Mouse (Mus musculus) testis, adult 2 months (tissue): ENCODE data around the gene Lin52. TPM values are rescaled to one million over a fixed set of nuclear protein-coding genes. Genes with fewer than 3 reads are reported as not detected.
"Not testable (repeated sequence)": the region's sequence is repeated elsewhere in the genome, so short reads cannot be mapped to it uniquely, and the experiment has no call there.

ENCODE experiments used
- H3K27ac ChIP-seq: fragments of 200-500 bp; 2 replicates; pipeline ENCODE4 v1.5.1; 2012; ENCODE audit warnings: low read depth, low read length; ENCODE audit not compliant: control insufficient read depth, insufficient read depth
- H3K27me3 ChIP-seq: fragments of 200-500 bp; 2 replicates; pipeline ENCODE4 v1.6.1; 2012; ENCODE audit warnings: mild to moderate bottlenecking, low read length, moderate library complexity; ENCODE audit not compliant: control insufficient read depth, insufficient read depth
- H3K36me3 ChIP-seq: fragments of 200-500 bp; 2 replicates; pipeline ENCODE4 v1.6.1; 2012; ENCODE audit warnings: mild to moderate bottlenecking, low read length; ENCODE audit not compliant: control insufficient read depth, insufficient read depth
- H3K4me1 ChIP-seq: fragments of 200-500 bp; 2 replicates; pipeline ENCODE4 v1.6.1; 2012; ENCODE audit warnings: low read length; ENCODE audit not compliant: control insufficient read depth, insufficient read depth
- H3K4me3 ChIP-seq: fragments of 200-500 bp; 2 replicates; pipeline ENCODE4 v1.5.1; 2012; ENCODE audit warnings: low read depth, mild to moderate bottlenecking, low read length, moderate library complexity, mixed read lengths; ENCODE audit not compliant: control insufficient read depth
- CTCF ChIP-seq: fragments of 200-500 bp; IDR thresholded peaks from 2 replicates; pipeline ENCODE4 v1.5.1; 2012; ENCODE audit warnings: low read depth, mild to moderate bottlenecking, inconsistent platforms, low read length, moderate library complexity; ENCODE audit not compliant: control insufficient read depth, insufficient read depth, insufficient replicate concordance
- POLR2A ChIP-seq: fragments of 200-500 bp; IDR thresholded peaks from 2 replicates; pipeline ENCODE4 v1.6.1; 2012; ENCODE audit warnings: low read depth, mild to moderate bottlenecking, inconsistent platforms, low read length, moderate library complexity; ENCODE audit not compliant: control insufficient read depth
- polyA plus RNA-seq: library from polyadenylated mRNA; depleted of rRNA; stranded (reverse); fragments of >200 nt; gene quantifications from 2 replicates; pipeline ENCODE4 v1.2.3, GENCODE M21; 2012

Gene Lin52
- polyA plus RNA-seq, 1 experiment: 26.5 TPM

DNA sequence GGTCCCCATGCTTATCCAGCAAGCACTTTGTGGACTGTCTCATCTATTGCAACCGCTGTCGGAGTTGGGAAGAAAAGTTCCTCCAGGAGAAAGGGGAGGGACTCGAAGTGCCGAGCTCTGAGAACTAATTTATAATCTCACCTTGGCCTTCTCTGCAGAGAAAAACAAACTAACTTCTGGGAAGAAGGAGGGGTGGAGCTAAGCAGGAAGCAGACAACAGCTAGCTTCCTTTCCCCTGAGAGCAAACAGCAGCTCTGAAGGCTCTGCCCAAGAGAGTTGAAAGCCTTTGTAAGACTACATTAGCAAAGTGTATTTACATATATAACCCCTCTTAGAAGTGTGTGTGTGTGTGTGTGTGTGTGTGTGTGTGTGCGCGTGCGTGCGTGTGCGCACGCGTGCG is 74.2 kb downstream of the Lin52 start:
- Histone ChIP-seq H3K27ac (no peak overlapping the region), H3K27me3 (no peaks in the 10 kb centered on the region)
- TF ChIP-seq POLR2A: no peak
- no peak for TF ChIP-seq CTCF

DNA sequence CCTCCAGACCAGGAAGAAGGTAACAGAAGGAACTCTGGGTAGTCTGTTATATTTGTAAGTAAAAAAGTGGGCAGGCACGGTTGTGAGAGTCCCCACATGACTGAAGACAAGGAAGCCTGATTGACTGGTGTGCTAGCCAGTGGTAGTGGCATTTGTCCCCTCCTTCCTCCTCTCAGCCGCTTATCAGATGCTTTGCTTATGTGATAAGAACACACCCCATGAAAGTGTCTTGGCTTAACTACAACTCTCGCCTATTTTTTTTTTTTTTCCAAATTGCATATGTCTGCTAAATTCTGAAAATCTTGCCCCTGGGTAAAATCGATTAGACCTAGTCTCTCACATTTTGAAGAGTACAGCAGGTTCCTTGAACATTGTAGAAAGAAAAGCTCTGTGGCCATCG is 79.2 kb downstream of the Lin52 start:
- Histone ChIP-seq H3K4me3 (no peak overlapping the region), H3K4me1 (no peaks in the 10 kb centered on the region), H3K27me3 (no peaks in the 10 kb centered on the region), H3K27ac (no peak overlapping the region), H3K36me3 (no peaks in the 10 kb centered on the region)
- TF ChIP-seq CTCF (no peak), POLR2A (no peak)

More for the DNA sequence above, 74.2 kb downstream of the Lin52 start:
- no peaks in the 10 kb centered on the region for H3K4me1 ChIP-seq
- H3K4me3 ChIP-seq: no peak overlapping the region
- no peaks in the 10 kb centered on the region for H3K36me3 ChIP-seq

DNA sequence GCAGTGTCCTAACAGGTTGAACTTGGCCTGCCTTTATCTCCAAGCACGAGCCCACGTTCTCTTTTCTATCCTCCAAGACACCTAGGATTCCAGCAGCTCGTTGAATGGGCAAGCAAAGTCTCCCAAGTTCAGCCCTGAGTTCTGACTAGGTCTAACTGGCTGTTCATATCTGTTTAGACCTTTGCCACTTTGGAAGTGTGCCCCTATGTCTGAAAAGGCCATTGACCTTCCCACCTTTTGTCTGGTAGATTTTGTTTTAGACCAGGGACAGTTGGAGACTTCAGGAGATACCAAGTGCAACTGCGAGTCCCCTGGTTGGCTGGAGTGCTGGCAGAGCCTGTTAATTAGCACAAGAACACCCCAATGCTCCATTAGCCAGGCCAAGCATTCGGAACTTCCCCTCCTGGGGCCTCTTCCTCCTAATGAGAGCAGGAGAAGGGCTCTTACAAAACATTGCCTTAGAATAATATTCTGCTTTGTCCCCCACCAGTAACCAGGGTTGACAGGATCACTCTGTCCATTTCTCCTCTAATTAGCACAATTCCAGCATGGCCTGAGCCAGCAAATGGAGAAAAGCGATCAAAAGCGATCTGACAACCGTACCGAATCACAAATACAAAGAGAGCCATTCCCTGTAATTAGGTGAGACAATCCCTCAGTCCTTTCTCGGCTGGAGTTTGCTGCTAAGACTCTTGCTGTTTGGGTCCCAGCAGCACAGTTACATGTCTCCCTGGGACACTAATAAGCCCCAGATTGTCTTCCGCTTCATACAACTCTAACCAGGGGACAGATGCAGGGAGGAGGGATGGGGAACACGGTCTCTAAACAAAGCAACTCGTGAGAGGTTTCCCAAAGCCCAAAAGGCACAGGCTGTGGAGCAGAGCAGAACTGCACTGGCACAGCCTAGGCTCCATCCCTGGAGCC is 80.9 kb downstream of the Lin52 start:
- Histone ChIP-seq H3K27ac (no peak overlapping the region), H3K27me3 (no peaks in the 10 kb centered on the region), H3K36me3 (no peaks in the 10 kb centered on the region), H3K4me1 (no peaks in the 10 kb centered on the region), H3K4me3 (no peak overlapping the region)
- TF ChIP-seq CTCF (no peak), POLR2A (no peak)

DNA sequence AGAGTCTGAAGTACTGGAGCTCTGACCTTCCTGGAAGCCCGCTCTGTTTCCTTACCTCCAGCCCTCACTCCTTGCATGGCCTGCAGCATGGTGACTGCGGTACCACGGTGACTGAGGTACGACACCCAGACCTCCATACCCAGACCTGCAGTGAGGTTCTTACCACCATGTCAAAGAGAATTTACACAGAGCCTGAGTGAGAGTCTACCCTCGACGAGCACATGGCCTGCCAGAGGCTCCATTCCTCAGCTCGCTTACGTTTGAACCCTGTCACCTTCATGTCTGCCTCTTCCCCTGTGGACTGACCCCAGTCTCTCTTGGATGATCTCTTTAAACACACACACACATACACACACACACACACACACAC is 81.6 kb downstream of the Lin52 start:
- Histone ChIP-seq H3K4me1 (no peaks in the 10 kb centered on the region), H3K36me3 (no peaks in the 10 kb centered on the region), H3K27ac (no peak overlapping the region), H3K27me3 (no peaks in the 10 kb centered on the region), H3K4me3 (no peak overlapping the region)
- no peak for TF ChIP-seq POLR2A
- no peak for TF ChIP-seq CTCF

DNA sequence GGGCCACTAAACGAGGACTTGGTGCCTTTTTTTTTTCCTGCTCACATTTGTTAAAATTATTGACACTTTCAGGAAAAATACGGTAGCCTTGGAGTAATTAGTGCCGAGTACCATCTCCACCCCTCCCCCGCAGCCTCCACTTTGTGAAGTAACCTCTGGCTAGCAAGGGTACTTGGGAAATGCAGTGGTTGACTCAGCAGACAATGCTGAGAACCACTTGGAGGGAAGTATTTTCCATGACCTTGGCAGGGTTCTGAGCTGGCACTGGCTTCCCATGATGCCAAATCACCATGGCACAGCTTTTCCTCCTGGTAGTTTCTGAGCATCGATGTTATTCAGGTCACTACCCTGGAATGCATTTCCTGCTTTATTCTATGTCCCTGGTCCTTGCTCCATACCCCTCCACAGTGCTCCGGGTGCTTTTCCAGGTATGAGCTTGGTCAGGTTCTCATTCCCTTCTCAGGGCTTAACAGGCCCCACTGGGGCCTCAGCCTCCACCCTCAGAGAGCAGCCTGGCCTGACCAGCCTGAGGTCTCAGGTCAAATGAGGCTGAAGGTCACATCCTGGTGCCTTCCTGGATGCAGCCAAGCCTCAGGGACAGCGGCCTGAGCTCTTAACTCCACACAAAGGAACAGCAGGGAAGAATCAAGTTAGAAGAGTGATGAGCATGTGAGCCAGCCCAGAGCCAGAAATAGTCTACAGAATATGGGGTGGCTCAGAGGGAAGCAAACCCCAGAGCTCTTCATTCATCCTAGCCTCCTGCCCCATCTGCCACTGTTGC is 82.7 kb downstream of the Lin52 start:
- Histone ChIP-seq H3K36me3 (no peaks in the 10 kb centered on the region), H3K4me1 (no peaks in the 10 kb centered on the region), H3K27me3 (no peaks in the 10 kb centered on the region), H3K27ac (no peak overlapping the region), H3K4me3 (no peak overlapping the region)
- TF ChIP-seq CTCF: no peak
- no peak for TF ChIP-seq POLR2A

DNA sequence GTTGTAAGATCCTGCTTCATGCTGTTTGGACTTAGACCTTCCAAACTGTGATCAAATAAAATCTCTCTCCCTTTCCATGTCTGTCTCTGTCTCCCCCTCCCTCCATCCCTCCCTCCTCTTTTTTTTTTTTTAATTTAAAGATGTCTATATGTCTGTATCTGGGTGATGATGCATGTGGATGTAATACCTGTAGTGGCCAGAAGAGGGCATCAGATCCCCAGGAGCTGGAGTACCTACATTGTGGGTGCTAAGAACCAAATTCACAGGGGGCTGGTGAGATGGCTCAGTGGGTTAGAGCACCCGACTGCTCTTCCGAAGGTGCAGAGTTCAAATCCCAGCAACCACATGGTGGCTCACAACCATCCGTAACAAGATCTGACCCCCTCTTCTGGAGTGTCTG is 88.3 kb downstream of the Lin52 start:
- H3K27ac ChIP-seq, H3K4me3 ChIP-seq, H3K36me3 ChIP-seq, H3K27me3 ChIP-seq, H3K4me1 ChIP-seq: not testable (repeated sequence)

DNA sequence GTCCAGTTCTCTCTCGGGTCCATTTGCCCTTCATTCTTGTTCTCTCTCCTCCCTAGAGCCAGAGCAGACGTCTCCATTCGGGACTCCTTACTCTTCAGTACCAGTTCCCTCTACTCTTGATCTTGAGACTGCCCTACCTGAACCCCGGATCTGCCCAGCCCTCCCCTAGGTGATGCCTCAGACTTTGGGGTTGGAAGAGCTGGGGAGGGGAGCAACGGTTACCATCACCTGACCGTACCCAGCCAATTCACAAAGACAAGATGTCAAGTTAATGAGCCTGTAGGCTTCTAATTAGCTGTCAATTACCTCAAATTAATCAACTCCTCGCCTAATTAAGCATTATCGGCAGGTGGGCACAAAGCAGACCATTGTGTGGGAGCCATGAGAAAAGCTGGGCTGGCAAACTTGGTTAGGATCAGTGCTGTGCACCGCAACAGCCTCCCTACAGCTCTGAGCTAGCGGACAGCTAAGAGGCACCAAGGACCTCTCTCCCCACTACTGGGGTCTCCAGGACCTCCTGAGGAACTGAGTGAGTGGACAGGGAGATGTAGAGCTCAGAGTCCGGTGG is 90.3 kb downstream of the Lin52 start:
- TF ChIP-seq CTCF (no peak), POLR2A (no peak)
- Histone ChIP-seq H3K36me3 (no peaks in the 10 kb centered on the region), H3K27ac (no peak overlapping the region)

More for the DNA sequence above, 90.3 kb downstream of the Lin52 start:
- Histone ChIP-seq H3K27me3 (no peaks in the 10 kb centered on the region), H3K4me3 (no peak overlapping the region), H3K4me1 (no peaks in the 10 kb centered on the region)
